Mouse (Mus musculus) Muller cell, postnatal 12 days (primary cell): ENCODE data around the gene 4930430F08Rik.
A peak's percentile ranks its signal among the peaks of the same experiment; 100 is the strongest.
"Not testable (repeated sequence)": the region's sequence is repeated elsewhere in the genome, so short reads cannot be mapped to it uniquely, and the experiment has no call there.

Experiments
- DNase-seq: peaks from one replicate; pipeline ENCODE4 v3.0.0-alpha.2; 2015; ENCODE audit errors: inconsistent ontology term

Gene 4930430F08Rik

DNA sequence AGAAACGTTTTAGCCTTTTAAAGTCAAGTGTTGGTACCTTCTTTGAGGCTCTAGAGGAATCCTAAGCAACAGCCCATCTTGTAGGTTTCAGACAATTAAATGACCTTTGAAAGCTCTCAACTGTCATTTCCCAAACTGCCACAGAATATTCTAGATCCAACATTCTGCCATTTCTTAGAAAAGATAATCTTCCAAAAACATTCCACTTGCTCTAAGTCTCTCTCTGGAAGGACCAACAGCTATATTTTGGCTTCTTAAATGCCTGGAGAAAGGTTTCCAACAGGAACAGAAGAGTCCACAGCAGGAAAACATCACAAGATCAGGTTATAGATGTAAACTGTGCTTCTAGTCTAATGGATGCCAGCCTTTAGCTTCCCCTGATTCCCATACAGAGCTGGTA is at the start of gene 4930430F08Rik, which contains the start of gene 1700017N19Rik:
Gene 4930430F08Rik, minus strand, starts transcription at position 101 of the 400 bp plus-strand sequence.
Gene 1700017N19Rik, plus strand, starts transcription at position 162 of the 400 bp plus-strand sequence.
- no peak for DNase-seq

DNA sequence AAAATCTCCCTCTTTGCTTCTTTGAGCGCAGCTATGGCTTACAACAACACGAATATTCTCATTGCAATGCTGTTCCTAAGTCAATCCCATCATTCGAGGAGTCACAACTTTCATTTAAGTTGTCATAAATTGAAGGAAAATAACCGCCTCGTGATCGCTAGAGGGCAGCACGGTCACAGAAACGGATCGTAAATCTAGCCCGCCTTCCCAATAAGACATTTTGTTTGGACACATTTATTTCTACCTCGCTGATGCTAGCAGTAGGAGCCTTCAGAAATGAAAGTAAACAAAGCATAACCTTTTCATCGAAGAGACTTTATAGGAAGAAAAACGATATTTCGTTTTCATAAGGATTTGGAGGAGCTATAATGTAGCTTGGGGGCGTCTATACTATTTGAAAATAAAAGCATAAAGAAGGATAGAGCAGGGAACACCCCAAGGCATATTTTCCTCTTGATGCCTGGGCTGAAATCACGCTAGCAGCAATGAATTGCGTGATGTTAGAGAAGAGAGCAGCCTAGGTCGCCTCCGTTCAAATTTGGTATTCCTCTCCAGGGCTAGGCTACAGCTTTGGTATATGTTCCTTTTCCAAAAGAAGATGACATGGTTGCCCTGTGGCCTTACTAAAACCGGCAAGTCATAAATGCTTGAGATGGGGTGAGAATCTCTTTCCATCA is 39.7 kb upstream of the 4930430F08Rik start:
- DNase-seq = peak; percentile 58

- no peak for DNase-seq
These were observed 32.3 kb upstream of the 4930430F08Rik start for GRCm38 (mm10) chr10:100622494-100622893.

DNA sequence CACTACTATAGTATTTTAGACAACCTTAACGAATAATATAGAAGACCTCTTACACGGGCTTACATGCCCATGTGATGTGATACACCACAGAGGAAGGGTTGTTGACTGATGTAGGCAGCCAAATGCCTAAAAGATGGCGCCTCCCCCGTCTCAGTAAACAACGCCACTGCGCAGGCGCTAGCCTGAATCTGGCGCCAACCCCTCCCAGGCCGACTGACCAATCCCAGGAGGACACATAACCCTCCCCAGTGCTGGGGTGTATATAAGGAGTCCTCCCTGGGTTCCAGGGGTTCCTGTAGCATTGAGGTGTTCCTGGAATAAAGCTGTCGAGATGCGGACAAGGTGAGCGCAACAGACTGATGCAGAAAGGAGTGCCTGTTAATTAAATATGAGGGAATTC is 29.8 kb upstream of the 4930430F08Rik start:
- DNase-seq = no peak

DNA sequence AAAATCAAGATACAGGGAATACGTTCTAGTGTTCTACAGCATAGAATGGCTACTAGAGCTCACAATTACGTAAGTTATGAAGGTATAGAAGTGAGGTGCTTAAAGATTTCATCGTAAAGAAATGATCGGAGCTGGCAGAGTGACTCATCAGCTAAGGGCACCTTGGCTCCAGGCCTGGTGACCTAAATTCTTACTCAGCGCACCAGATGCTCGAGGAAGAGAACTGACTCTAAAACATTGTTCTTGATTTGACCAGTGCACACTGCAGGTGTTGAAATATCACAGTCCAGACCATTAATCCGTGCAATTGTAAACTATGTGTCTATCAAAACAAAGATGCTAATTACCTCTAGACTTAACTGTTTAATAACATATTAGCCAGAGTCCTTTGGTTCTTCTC is 29.3 kb upstream of the 4930430F08Rik start:
- DNase-seq = peak; percentile 4

- no peak for DNase-seq
These were observed 27.1 kb upstream of the 4930430F08Rik start for GRCm38 (mm10) chr10:100617233-100617903.

- DNase-seq = no peak
These were observed 14.0 kb upstream of the 4930430F08Rik start for GRCm38 (mm10) chr10:100604254-100604653.

- DNase-seq = no peak
These were observed 13.3 kb upstream of the 4930430F08Rik start for GRCm38 (mm10) chr10:100603511-100603910.

DNA sequence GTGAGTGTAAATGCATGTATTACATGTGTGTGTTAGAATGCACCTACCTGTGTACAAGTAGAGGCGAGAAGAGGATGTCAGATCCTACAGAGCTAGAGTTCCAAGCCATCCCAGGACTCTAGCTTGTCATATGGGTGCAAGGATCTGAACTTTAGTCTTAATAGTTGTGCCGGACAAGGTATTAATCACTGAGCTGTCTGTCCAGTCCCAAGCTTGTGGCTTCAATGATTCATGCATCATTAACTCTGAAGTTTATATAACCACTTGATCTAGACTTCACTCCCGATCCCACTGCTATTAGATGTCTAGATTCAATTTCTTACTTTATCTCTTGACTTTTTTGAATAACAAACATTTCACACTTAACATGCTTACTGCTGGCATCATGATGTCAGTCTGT is 8.1 kb upstream of the 4930430F08Rik start:
- no peak for DNase-seq

DNA sequence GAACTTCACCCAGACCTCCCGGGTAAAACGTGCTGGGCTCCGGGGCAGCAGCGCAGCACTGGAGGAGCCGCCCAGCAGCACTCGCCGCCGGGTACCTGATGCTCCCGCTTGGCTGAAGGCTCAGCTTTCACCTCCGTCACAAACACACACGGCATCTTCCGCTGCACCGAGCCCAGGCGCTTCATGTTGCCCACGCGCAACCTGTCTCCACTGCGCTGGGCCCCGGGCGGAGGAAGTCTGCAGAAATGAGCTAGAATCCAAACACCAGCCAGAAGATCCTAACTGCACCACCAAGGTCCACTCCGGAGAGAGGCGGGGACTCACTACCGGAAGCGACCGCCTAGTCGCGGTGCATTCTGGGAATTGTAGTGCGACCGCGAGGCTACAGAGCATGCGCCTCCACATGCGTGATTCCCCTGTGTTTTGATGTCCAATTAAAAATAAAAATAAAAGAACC is 1.3 kb downstream of the 4930430F08Rik start:
- peak; percentile 84 for DNase-seq

- no peak for DNase-seq
These were observed 1.7 kb downstream of the 4930430F08Rik start for GRCm38 (mm10) chr10:100588524-100588923.

DNA sequence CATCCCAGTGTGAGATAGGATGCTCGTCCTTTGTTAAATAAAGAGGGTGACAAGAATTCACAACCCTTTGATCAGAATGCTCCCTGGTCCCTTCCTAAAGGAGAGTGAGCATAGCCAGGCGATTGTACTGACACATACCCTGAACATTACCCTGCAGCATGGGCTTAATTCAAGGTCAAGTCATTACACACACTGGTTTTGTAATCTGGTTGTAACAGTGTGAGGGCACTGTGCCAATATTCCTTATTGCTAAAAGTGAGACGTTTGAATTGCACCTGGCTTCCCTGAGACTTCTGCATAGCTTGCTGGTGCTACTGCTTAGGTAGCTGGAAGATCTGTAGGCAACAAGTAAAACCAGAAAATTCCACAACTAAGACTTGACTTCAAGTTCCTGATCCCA is 6.0 kb downstream of the 4930430F08Rik start:
- DNase-seq = no peak

- DNase-seq = no peak
These were observed 14.9 kb downstream of the 4930430F08Rik start for GRCm38 (mm10) chr10:100575294-100575693.

DNA sequence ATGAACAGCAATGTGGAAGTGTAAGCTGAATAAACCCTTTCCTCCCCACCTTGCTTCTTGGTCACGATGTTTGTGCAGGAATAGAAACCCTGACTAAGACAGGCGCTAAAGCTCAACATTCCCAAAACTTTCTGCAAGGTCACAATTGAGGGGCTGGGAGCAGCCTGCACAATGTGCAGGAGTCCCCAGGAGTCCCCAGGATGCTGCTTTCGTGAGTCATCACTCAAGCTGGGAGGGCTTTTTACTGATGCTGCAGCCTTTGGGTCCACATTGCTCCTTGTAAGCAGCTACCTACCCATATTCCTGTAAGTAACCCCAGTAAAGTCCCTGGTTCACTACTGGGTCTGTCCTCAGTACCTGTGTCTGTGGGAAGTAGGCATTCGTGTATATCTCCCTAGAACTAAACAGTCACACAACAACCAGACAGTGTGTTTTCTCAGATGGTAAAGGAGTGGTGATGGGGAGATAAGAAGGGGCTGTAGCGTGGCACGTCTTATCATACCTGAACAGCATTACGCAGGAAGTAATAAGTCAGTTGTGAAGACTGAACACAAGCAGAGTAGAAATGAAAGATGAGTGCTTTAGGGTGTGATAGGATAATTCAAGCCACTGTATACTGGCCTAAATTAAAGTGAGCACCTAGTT is 15.6 kb downstream of the 4930430F08Rik start:
- DNase-seq = no peak

- DNase-seq = no peak
These were observed 18.5 kb downstream of the 4930430F08Rik start for GRCm38 (mm10) chr10:100571707-100572106.

DNA sequence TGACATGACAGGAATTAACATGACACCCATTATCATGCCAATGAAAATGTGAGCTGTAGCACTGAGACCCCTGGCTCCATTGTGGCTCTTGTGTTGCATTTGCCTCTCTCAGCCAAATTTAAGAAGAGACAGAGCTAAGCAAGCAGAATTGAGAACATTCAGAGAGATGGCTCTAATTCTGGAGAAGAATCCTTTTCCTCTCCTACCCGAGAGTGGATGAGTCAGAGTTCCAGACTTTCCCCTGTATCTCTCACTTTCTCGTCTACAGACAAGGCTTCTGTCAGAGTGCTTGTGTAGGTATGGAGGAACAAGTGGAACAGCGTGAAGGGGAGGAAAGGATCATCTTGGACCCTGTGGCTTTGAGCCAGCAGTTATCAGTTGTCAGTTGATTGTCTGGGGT is 26.1 kb downstream of the 4930430F08Rik start:
- DNase-seq = no peak

DNA sequence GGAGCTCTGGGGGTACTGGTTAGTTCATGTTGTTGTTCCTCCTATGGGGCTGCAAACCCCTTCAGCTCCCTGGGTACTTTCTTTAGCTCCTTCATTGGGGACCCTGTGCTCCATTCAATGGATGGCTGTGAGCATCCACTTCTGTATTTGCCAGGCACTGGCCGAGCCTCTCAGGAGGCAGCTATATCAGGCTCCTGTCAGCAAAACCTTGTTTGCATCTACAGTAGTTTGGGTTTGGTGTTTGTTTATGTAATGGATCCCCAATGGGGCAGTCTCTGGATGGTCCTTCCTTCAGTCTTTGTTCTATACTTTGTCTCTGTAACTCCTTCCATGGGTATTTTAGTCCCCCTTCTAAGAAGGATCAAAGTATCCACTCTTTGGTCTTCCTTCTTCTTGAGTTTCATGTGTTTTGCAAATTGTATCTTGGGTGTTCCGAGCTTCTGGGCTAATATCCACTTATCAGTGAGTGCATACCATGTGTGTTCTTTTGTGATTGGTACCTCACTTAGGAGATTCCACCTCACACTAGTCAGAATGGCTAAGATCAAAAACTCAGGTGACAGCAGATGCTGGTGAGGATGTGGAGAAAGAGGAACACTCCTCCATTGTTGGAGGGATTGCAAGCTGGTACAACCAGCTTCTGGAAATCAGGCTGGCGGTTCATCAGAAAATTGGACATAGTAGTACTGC is 29.9 kb downstream of the 4930430F08Rik start:
- DNase-seq = not testable (repeated sequence)

GRCm38 (mm10) chr10:100556566-100557175 is 33.6 kb downstream of the 4930430F08Rik start:
- no peak for DNase-seq

DNA sequence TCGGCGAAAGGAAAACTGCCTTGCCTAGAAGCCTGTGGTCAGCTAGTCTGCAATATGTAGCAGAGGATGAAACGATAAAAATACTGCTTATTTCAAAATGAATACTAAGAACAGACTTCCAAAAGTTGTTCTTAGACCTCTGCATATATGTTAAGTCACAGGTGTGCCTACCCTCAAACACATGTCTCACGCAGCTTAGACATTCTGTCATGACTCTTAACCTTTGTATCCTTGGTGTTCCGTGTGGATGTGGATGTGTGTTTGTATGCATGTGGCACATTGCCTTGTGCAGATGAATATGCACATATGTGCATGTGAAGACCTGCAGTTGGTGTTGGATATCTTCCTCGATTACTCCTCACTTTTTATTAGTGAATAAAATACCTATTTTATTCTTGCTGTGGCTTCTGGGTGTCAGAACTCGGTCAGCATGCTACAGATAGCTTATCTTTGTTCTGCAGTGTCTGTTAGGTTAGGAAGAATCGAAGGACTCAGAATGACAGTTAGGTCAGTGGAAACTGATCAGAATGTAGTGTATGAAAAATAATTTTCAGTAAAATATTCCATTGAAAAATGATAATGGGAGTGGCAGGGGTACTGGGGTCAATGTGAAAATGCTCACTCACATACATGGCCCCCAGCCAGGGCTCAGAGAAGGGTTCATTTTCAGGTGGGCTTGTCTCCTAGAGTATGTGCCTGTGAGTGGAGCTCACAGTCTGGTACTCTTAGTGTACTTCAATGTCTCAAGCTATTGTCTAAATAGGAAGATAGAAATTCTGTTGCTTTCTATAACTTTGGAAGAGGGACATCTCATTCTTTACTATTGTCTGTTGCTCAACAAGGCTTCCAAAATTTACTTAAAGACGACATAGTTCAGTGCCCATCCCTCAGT is 65.5 kb downstream of the 4930430F08Rik start:
- no peak for DNase-seq

GRCm38 (mm10) chr10:100522330-100522729 is 67.9 kb downstream of the 4930430F08Rik start:
- no peak for DNase-seq
